Mouse (Mus musculus) stomach, embryonic 15.5 days (tissue): Measurements from ENCODE around the gene Cadps2. TPM values are rescaled to one million over a fixed set of nuclear protein-coding genes. Genes with fewer than 3 reads are reported as not detected.

Experiments
- ATAC-seq: fragments of 200-750 bp; cut with Nextera tagmentation; 2 replicates; pipeline ENCODE4 v1.8.0; 2017; ENCODE audit warnings: low read depth, moderate number of reproducible peaks, moderate TSS enrichment; ENCODE audit not compliant: insufficient read depth, low FRiP score
- H3K27ac ChIP-seq: fragments of 300-500 bp; sonication (generic); 2 replicates; pipeline ENCODE4 v1.5.1; 2015; ENCODE audit warnings: mild to moderate bottlenecking, inconsistent platforms
- H3K27me3 ChIP-seq: fragments of 300-500 bp; sonication (generic); replicated peaks from 2 replicates; pipeline ENCODE4 v1.6.1; 2015; ENCODE audit warnings: inconsistent platforms
- H3K36me3 ChIP-seq: fragments of 300-500 bp; sonication (generic); 2 replicates; pipeline ENCODE4 v1.6.1; 2015; ENCODE audit warnings: inconsistent platforms
- H3K4me1 ChIP-seq: fragments of 300-500 bp; sonication (generic); 2 replicates; pipeline ENCODE4 v1.6.1; 2015; ENCODE audit warnings: inconsistent platforms
- H3K4me2 ChIP-seq: fragments of 300-500 bp; sonication (generic); 2 replicates; pipeline ENCODE4 v1.6.1; 2015; ENCODE audit warnings: mild to moderate bottlenecking, inconsistent platforms
- H3K4me3 ChIP-seq: fragments of 300-500 bp; sonication (generic); replicated peaks from 2 replicates; pipeline ENCODE4 v1.5.1; 2015; ENCODE audit warnings: inconsistent platforms
- H3K9ac ChIP-seq: fragments of 300-500 bp; sonication (generic); 2 replicates; pipeline ENCODE4 v1.6.1; 2015; ENCODE audit warnings: inconsistent platforms
- H3K9me3 ChIP-seq: fragments of 300-500 bp; sonication (generic); 2 replicates; pipeline ENCODE4 v1.6.1; 2016; ENCODE audit warnings: inconsistent platforms
- WGBS: fragments of 180-500 bp; shearing (Covaris S2); methylation state at CpG from one replicate; pipeline ENCODE4 v1.1.7; 2015; 5-methylcytosine and 5-hydroxymethylcytosine counted together
- polyA plus RNA-seq: library from polyadenylated mRNA; unstranded; fragments of >200 nt; fragmentation: Nextera tagmentation; extraction: Ambion mirVana; gene quantifications from 2 replicates; pipeline ENCODE4 v1.2.1, GENCODE M21; 2015

Cadps2 gene
- polyA plus RNA-seq, 1 experiment from 2014 or later, result 4.2 TPM

GRCm38 (mm10) chr6:23748823-23749222, 90.4 kb downstream of the Cadps2 start:
- H3K4me3 ChIP-seq, result no peak overlapping the region
- no peak overlapping the region for H3K9ac ChIP-seq
- H3K36me3 ChIP-seq, result no peaks in the 10 kb centered on the region
- H3K4me2 ChIP-seq, result no peak overlapping the region
- H3K27me3 ChIP-seq, result no peaks in the 10 kb centered on the region
- WGBS, result 80% methylated on average over 5 of the region's 5 CpGs
- no peaks in the 10 kb centered on the region for H3K9me3 ChIP-seq
- ATAC-seq, result no peak
- no peak overlapping the region for H3K27ac ChIP-seq
- H3K4me1 ChIP-seq, result no peaks in the 10 kb centered on the region

- Histone ChIP-seq H3K27ac (no peak overlapping the region), H3K36me3 (no peaks in the 10 kb centered on the region), H3K4me2 (no peak overlapping the region), H3K9me3 (no peaks in the 10 kb centered on the region), H3K27me3 (no peaks in the 10 kb centered on the region), H3K4me1 (no peaks in the 10 kb centered on the region), H3K9ac (no peak overlapping the region), H3K4me3 (no peak overlapping the region)
- ATAC-seq, result no peak
- WGBS, result 78% methylated on average over 5 of the region's 5 CpGs
These were observed 99.2 kb downstream of the Cadps2 start for GRCm38 (mm10) chr6:23740010-23740409.

- 40% methylated on average over 3 of the region's 3 CpGs for WGBS
- H3K9me3 ChIP-seq, result no peaks in the 10 kb centered on the region
- ATAC-seq, result no peak
- H3K27ac ChIP-seq, result no peak overlapping the region
- no peaks in the 10 kb centered on the region for H3K36me3 ChIP-seq
- H3K9ac ChIP-seq, result no peak overlapping the region
- no peaks in the 10 kb centered on the region for H3K4me1 ChIP-seq
- no peak overlapping the region for H3K4me3 ChIP-seq
- no peak overlapping the region for H3K4me2 ChIP-seq
- no peaks in the 10 kb centered on the region for H3K27me3 ChIP-seq
These were observed 106.5 kb downstream of the Cadps2 start for GRCm38 (mm10) chr6:23732750-23733149.

GRCm38 (mm10) chr6:23728620-23729019, 110.6 kb downstream of the Cadps2 start:
- Histone ChIP-seq H3K27me3 (no peaks in the 10 kb centered on the region), H3K4me3 (no peak overlapping the region), H3K27ac (no peak overlapping the region), H3K4me1 (no peaks in the 10 kb centered on the region), H3K9ac (no peak overlapping the region), H3K9me3 (no peaks in the 10 kb centered on the region), H3K36me3 (no peaks in the 10 kb centered on the region), H3K4me2 (no peak overlapping the region)
- 75% methylated on average over 3 of the region's 3 CpGs for WGBS
- ATAC-seq, result no peak

GRCm38 (mm10) chr6:23723697-23724096, 115.5 kb downstream of the Cadps2 start:
- no peak overlapping the region for H3K27ac ChIP-seq
- ATAC-seq, result no peak
- 74% methylated on average over 4 of the region's 4 CpGs for WGBS

GRCm38 (mm10) chr6:23720401-23720800, 118.8 kb downstream of the Cadps2 start:
- Histone ChIP-seq H3K9me3 (no peaks in the 10 kb centered on the region), H3K36me3 (no peaks in the 10 kb centered on the region), H3K9ac (no peak overlapping the region), H3K4me1 (no peaks in the 10 kb centered on the region), H3K4me3 (no peak overlapping the region), H3K27me3 (no peaks in the 10 kb centered on the region), H3K4me2 (no peak overlapping the region), H3K27ac (no peak overlapping the region)
- ATAC-seq, result no peak
- 92% methylated on average over 2 of the region's 2 CpGs for WGBS

More at GRCm38 (mm10) chr6:23723697-23724096, 115.5 kb downstream of the Cadps2 start:
- Histone ChIP-seq H3K4me1 (no peaks in the 10 kb centered on the region), H3K4me2 (no peak overlapping the region), H3K9ac (no peak overlapping the region), H3K9me3 (no peaks in the 10 kb centered on the region), H3K4me3 (no peak overlapping the region), H3K36me3 (no peaks in the 10 kb centered on the region), H3K27me3 (no peaks in the 10 kb centered on the region)

- Histone ChIP-seq H3K27me3 (no peaks in the 10 kb centered on the region), H3K36me3 (no peaks in the 10 kb centered on the region), H3K4me1 (no peaks in the 10 kb centered on the region), H3K27ac (no peak overlapping the region), H3K4me2 (no peak overlapping the region), H3K4me3 (no peak overlapping the region), H3K9me3 (no peaks in the 10 kb centered on the region), H3K9ac (no peak overlapping the region)
- WGBS, result 69% methylated on average over 3 of the region's 3 CpGs
- no peak for ATAC-seq
These were observed 131.7 kb downstream of the Cadps2 start for GRCm38 (mm10) chr6:23707506-23707905.

GRCm38 (mm10) chr6:23700879-23701278, 138.3 kb downstream of the Cadps2 start:
- WGBS, result 57% methylated on average over 3 of the region's 3 CpGs
- H3K4me1 ChIP-seq, result no peaks in the 10 kb centered on the region
- H3K36me3 ChIP-seq, result no peaks in the 10 kb centered on the region
- H3K4me3 ChIP-seq, result no peak overlapping the region
- no peak overlapping the region for H3K27ac ChIP-seq
- no peak for ATAC-seq
- no peak overlapping the region for H3K4me2 ChIP-seq
- H3K9me3 ChIP-seq, result no peaks in the 10 kb centered on the region
- H3K27me3 ChIP-seq, result no peaks in the 10 kb centered on the region
- no peak overlapping the region for H3K9ac ChIP-seq

- H3K36me3 ChIP-seq, result no peaks in the 10 kb centered on the region
- ATAC-seq, result no peak
- no peak overlapping the region for H3K4me3 ChIP-seq
- no peaks in the 10 kb centered on the region for H3K9me3 ChIP-seq
- no peak overlapping the region for H3K4me2 ChIP-seq
- no peak overlapping the region for H3K9ac ChIP-seq
- H3K4me1 ChIP-seq, result no peaks in the 10 kb centered on the region
- H3K27me3 ChIP-seq, result no peaks in the 10 kb centered on the region
- 76% methylated on average over 1 of the region's 1 CpGs for WGBS
- H3K27ac ChIP-seq, result no peak overlapping the region
These were observed 161.0 kb downstream of the Cadps2 start for GRCm38 (mm10) chr6:23678172-23678571.

- Histone ChIP-seq H3K27ac (no peak within 1 kb of the TSS), H3K36me3 (no peaks in the 10 kb centered on the region), H3K9me3 (no peaks in the 10 kb centered on the region), H3K4me1 (no peaks in the 10 kb centered on the region), H3K27me3 (no peaks in the 10 kb centered on the region), H3K4me2 (no peak within 1 kb of the TSS), H3K4me3 (no peak within 1 kb of the TSS), H3K9ac (no peak within 1 kb of the TSS)
- 85% methylated on average over 2 of the region's 2 CpGs for WGBS
- no peak for ATAC-seq
These were observed 184.2 kb downstream of the Cadps2 start, which contains the start of gene Rnf148 for GRCm38 (mm10) chr6:23655036-23655435. TSS of gene Rnf148 (minus strand) at chr6:23655136.

- Histone ChIP-seq H3K4me2 (no peak within 1 kb of the TSS), H3K9ac (no peak within 1 kb of the TSS), H3K4me3 (no peak within 1 kb of the TSS), H3K4me1 (no peaks in the 10 kb centered on the region), H3K9me3 (no peaks in the 10 kb centered on the region), H3K36me3 (no peaks in the 10 kb centered on the region), H3K27ac (no peak within 1 kb of the TSS), H3K27me3 (no peaks in the 10 kb centered on the region)
- ATAC-seq, result no peak
- 71% methylated on average over 2 of the region's 2 CpGs for WGBS
These were observed 189.0 kb downstream of the Cadps2 start, which contains the start of gene Rnf133 for GRCm38 (mm10) chr6:23650205-23650604. TSS of gene Rnf133 (minus strand) at chr6:23650305.

GRCm38 (mm10) chr6:23648732-23649131, 190.5 kb downstream of the Cadps2 start:
- 64% methylated on average over 8 of the region's 8 CpGs for WGBS
- no peaks in the 10 kb centered on the region for H3K9me3 ChIP-seq
- no peak overlapping the region for H3K4me3 ChIP-seq
- no peaks in the 10 kb centered on the region for H3K36me3 ChIP-seq
- H3K9ac ChIP-seq, result no peak overlapping the region
- no peaks in the 10 kb centered on the region for H3K4me1 ChIP-seq
- no peak overlapping the region for H3K27ac ChIP-seq
- ATAC-seq, result no peak
- H3K4me2 ChIP-seq, result no peak overlapping the region
- H3K27me3 ChIP-seq, result no peaks in the 10 kb centered on the region

- no peak for ATAC-seq
- no peak overlapping the region for H3K27ac ChIP-seq
- WGBS, result 66% methylated on average over 7 of the region's 7 CpGs
- H3K27me3 ChIP-seq, result no peaks in the 10 kb centered on the region
- no peaks in the 10 kb centered on the region for H3K9me3 ChIP-seq
- H3K4me2 ChIP-seq, result no peak overlapping the region
- H3K4me3 ChIP-seq, result no peak overlapping the region
- H3K9ac ChIP-seq, result no peak overlapping the region
- no peaks in the 10 kb centered on the region for H3K36me3 ChIP-seq
- no peaks in the 10 kb centered on the region for H3K4me1 ChIP-seq
These were observed 191.5 kb downstream of the Cadps2 start for GRCm38 (mm10) chr6:23647627-23648247.
